Mouse (Mus musculus) brain, embryonic 14.5 days (tissue): ENCODE measurements around the gene Iqcj.
"Not testable (repeated sequence)": the region's sequence is repeated elsewhere in the genome, so short reads cannot be mapped to it uniquely, and the experiment has no call there.

Source experiments
- CTCF ChIP-seq: fragments of 200-500 bp; IDR thresholded peaks from 2 replicates; pipeline ENCODE4 v1.5.1; 2012; ENCODE audit warnings: inconsistent platforms, mild to moderate bottlenecking, moderate library complexity, borderline replicate concordance; ENCODE audit not compliant: insufficient read depth, insufficient read length; ENCODE audit errors: extremely low read depth
- POLR2A ChIP-seq: fragments of 200-500 bp; IDR thresholded peaks from 2 replicates; pipeline ENCODE4 v1.6.1; 2012; ENCODE audit warnings: mild to moderate bottlenecking, inconsistent platforms, borderline replicate concordance; ENCODE audit not compliant: poor library complexity, insufficient read depth, insufficient read length, severe bottlenecking; ENCODE audit errors: extremely low read depth

- not testable (repeated sequence) for TF ChIP-seq CTCF, POLR2A
Observed at GRCm38 (mm10) chr3:68099561-68099960, 207.5 kb downstream of the Iqcj start.
